Mouse (Mus musculus): ENCODE data around the gene Taf5l. TPM values are rescaled to one million over a fixed set of nuclear protein-coding genes. Genes with fewer than 3 reads are reported as not detected.

The Taf5l gene
- polyA plus RNA-seq, 1 experiment from 2014 or later: 18.0 TPM

DNA sequence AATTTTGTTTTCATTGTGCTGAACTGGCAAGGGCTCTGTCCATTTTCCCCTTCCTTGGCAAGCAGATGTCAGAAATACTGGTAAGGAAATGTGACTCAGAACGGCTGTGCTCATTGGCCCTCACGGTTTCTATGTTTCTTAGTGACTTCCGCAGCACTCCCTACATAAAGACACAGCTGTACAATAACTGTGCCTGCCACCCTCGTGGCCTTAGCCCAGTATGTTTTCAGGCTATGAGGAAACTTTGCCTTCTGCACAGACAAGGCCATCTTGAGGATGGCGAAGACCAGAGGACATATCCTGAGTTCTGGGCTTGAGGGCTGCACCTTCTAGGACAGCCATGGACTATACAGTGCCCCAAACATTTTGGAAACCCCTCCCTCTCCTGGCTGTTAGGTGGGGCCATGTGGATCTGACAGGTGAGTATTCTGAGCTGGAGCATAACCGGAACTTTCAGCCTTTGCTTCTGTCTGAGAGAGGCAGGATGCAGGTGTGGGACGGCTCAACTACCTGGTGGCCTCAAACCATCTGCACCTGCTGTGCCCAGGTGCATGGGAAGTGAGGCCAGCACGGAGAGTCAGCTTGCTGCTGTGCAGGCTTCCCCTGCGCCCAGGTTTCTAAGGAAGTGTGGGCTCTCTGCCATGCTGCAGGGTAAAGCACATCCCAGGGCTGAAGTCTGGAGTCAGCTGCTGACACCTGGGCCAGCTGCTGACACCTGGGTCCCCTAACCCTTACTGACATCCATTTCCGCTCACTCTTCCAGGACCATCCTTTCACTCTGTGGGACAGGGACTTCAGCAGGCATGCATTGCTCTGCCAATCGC is 35.8 kb upstream of the Taf5l start:
- WGBS: 64% methylated on average over 11 of the region's 11 CpGs
- Histone ChIP-seq H3K27me3 (ENCODE audit: control insufficient read depth, insufficient read depth, low read length) (no peaks in the 10 kb centered on the region), H3K4me1 (replicated peaks; ENCODE audit: control insufficient read depth, insufficient read depth) (no peaks in the 10 kb centered on the region), H3K4me2 (replicated peaks; ENCODE audit: low read depth) (no peak overlapping the region), H3K9me3 (ENCODE audit: control insufficient read depth, low read length) (no peaks in the 10 kb centered on the region), H3K27ac (replicated peaks) (no peak overlapping the region), H3K4me3 (ENCODE audit: low read depth, low read length) (no peak overlapping the region), H3K9ac (ENCODE audit: low read length) (no peak overlapping the region), H3K36me3 (ENCODE audit: control insufficient read depth, insufficient read depth, low read length) (no peaks in the 10 kb centered on the region)
- TF ChIP-seq CTCF (IDR thresholded peaks at IDR 0.05; ENCODE audit: low read depth) (no peak), EP300 (optimal IDR thresholded peaks at IDR 0.05) (no peak)
- DNase-seq (ENCODE audit: low spot score) (no peak), ATAC-seq (ENCODE audit: low FRiP score, low TSS enrichment) (no peak)

DNA sequence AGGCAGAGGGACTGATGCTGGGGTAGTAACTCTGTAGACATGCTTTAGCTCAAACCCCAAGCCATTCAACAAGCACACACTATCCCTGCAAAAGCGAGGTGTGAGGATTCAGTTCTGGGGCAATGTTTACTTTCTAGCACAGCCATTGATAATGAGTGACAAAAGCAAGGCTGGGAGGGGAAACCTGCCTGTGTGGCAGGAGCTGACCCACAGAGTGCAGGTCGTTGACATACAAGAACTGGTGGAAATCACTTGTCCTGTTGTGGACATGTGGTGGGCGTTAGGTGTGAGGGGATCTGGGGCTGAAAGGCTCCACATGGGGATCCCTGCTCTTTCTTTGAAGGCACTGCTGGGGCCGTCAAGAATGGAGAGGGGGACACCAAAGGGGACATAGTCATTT is 31.4 kb upstream of the Taf5l start:
- Histone ChIP-seq H3K27ac (replicated peaks) (no peak overlapping the region), H3K9ac (ENCODE audit: low read length) (no peak overlapping the region), H3K4me2 (replicated peaks; ENCODE audit: low read depth) (no peak overlapping the region), H3K9me3 (ENCODE audit: control insufficient read depth, low read length) (no peaks in the 10 kb centered on the region), H3K4me3 (ENCODE audit: low read depth, low read length) (no peak overlapping the region), H3K27me3 (ENCODE audit: control insufficient read depth, insufficient read depth, low read length) (no peaks in the 10 kb centered on the region), H3K4me1 (replicated peaks; ENCODE audit: control insufficient read depth, insufficient read depth) (no peaks in the 10 kb centered on the region), H3K36me3 (ENCODE audit: control insufficient read depth, insufficient read depth, low read length) (no peaks in the 10 kb centered on the region)
- TF ChIP-seq CTCF (IDR thresholded peaks at IDR 0.05; ENCODE audit: low read depth) (no peak), EP300 (optimal IDR thresholded peaks at IDR 0.05) (no peak)
- ATAC-seq (ENCODE audit: low FRiP score, low TSS enrichment): no peak; the same call in 1 of the 2 replicates
- DNase-seq (ENCODE audit: low spot score): peak; percentile 22
- 44% methylated on average over 4 of the region's 4 CpGs for WGBS

DNA sequence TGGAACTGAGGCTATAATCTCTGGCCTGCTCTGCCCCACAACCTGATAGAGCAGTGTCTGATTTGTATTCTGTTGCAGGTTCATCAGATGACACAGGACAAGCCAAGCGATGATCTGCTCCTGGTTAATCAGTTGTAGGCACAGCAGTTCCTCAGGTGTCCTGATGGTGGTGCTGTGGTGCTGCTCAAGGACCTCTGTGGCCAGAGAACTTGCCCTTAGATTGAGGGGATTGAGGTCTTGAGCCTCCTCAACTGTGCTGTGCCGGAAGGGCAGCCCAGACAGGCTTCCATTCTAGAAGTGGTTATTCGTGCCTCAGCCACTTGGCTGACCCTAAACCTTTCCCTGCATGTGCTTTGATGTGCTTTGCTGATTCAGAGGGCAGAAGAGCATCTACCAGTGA is 30.9 kb upstream of the Taf5l start:
- no peaks in the 10 kb centered on the region for H3K9me3 ChIP-seq (ENCODE audit: control insufficient read depth, low read length)
- ATAC-seq (ENCODE audit: low FRiP score, low TSS enrichment): peak; percentile 79
- no peak overlapping the region for H3K27ac ChIP-seq (replicated peaks)
- H3K4me3 ChIP-seq (ENCODE audit: low read depth, low read length): no peak overlapping the region
- 20% methylated on average over 3 of the region's 3 CpGs for WGBS
- no peaks in the 10 kb centered on the region for H3K27me3 ChIP-seq (ENCODE audit: control insufficient read depth, insufficient read depth, low read length)
- peaks cover under 1% of the 10 kb centered on the region; the same call in 1 of the 2 replicates for H3K36me3 ChIP-seq (ENCODE audit: control insufficient read depth, insufficient read depth, low read length)
- no peak overlapping the region for H3K4me2 ChIP-seq (replicated peaks; ENCODE audit: low read depth)
- no peaks in the 10 kb centered on the region for H3K4me1 ChIP-seq (replicated peaks; ENCODE audit: control insufficient read depth, insufficient read depth)
- H3K9ac ChIP-seq (ENCODE audit: low read length): no peak overlapping the region
- TF ChIP-seq CTCF (IDR thresholded peaks at IDR 0.05; ENCODE audit: low read depth): peak; percentile 99
- TF ChIP-seq EP300 (optimal IDR thresholded peaks at IDR 0.05): no peak
- DNase-seq (ENCODE audit: low spot score): peak; percentile 74

DNA sequence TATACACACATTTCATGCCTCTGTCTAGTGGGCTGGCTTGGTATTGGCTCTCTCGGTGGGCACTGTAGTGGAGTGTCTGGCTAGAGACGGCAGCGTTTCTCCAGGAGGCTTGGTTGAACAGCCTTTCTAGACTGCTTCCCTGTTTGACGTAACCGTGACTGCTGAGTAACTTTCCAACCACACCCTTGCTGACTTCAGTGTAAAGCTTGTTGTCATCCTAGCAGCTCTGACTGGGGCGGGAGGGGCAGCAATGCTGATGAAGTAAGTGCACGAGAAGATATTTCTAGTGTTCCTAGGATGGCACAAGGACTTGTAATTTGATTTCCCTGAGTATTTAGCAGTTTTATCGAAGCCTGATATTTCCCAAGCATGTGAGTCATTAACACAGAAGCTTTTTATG is 24.7 kb upstream of the Taf5l start:
- Histone ChIP-seq H3K36me3 (ENCODE audit: control insufficient read depth, insufficient read depth, low read length) (peaks cover 12% of the 10 kb centered on the region; the same call in 1 of the 2 replicates), H3K9me3 (ENCODE audit: control insufficient read depth, low read length) (no peaks in the 10 kb centered on the region), H3K9ac (ENCODE audit: low read length) (no peak overlapping the region), H3K4me1 (replicated peaks; ENCODE audit: control insufficient read depth, insufficient read depth) (no peaks in the 10 kb centered on the region), H3K4me3 (ENCODE audit: low read depth, low read length) (no peak overlapping the region), H3K27ac (replicated peaks) (no peak overlapping the region; the same call in 1 of the 2 replicates), H3K4me2 (replicated peaks; ENCODE audit: low read depth) (no peak overlapping the region), H3K27me3 (ENCODE audit: control insufficient read depth, insufficient read depth, low read length) (no peaks in the 10 kb centered on the region)
- 67% methylated on average over 8 of the region's 8 CpGs for whole genome bisulfite sequencing
- ATAC-seq (ENCODE audit: low FRiP score, low TSS enrichment): peak; percentile 81
- TF ChIP-seq EP300 (optimal IDR thresholded peaks at IDR 0.05) (no peak), CTCF (IDR thresholded peaks at IDR 0.05; ENCODE audit: low read depth) (no peak)
- peak; percentile 47 for DNase-seq (ENCODE audit: low spot score)

DNA sequence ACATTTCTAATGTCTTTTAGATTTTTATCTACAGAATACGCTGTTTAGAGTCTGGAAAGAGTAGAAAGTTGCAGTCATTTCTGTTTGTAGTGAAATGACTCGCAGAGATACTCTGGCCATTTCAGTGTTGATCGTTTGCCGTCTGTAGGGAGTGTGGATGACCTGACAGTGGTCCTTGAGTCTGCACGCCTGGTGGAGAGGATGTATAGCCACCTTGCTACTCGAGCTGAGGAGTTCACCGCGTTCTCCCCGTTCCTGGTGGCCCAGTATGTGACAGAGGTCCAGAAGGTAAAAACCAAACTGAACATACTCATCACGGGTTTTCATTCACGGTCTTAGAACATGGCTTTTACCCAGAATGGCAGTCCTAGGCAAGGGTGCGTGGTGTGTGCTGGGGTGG is 23.7 kb upstream of the Taf5l start:
- H3K36me3 ChIP-seq (ENCODE audit: control insufficient read depth, insufficient read depth, low read length): peaks cover 16% of the 10 kb centered on the region
- WGBS: 94% methylated on average over 12 of the region's 12 CpGs
- DNase-seq (ENCODE audit: low spot score): no peak
- H3K9me3 ChIP-seq (ENCODE audit: control insufficient read depth, low read length): no peaks in the 10 kb centered on the region
- H3K4me2 ChIP-seq (replicated peaks; ENCODE audit: low read depth): no peak overlapping the region
- H3K27me3 ChIP-seq (ENCODE audit: control insufficient read depth, insufficient read depth, low read length): no peaks in the 10 kb centered on the region
- no peak overlapping the region for H3K9ac ChIP-seq (ENCODE audit: low read length)
- no peak for ATAC-seq (ENCODE audit: low FRiP score, low TSS enrichment)
- TF ChIP-seq CTCF (IDR thresholded peaks at IDR 0.05; ENCODE audit: low read depth): no peak
- TF ChIP-seq EP300 (optimal IDR thresholded peaks at IDR 0.05): no peak
- H3K27ac ChIP-seq (replicated peaks): no peak overlapping the region
- no peak overlapping the region for H3K4me3 ChIP-seq (ENCODE audit: low read depth, low read length)
- H3K4me1 ChIP-seq (replicated peaks; ENCODE audit: control insufficient read depth, insufficient read depth): no peaks in the 10 kb centered on the region

DNA sequence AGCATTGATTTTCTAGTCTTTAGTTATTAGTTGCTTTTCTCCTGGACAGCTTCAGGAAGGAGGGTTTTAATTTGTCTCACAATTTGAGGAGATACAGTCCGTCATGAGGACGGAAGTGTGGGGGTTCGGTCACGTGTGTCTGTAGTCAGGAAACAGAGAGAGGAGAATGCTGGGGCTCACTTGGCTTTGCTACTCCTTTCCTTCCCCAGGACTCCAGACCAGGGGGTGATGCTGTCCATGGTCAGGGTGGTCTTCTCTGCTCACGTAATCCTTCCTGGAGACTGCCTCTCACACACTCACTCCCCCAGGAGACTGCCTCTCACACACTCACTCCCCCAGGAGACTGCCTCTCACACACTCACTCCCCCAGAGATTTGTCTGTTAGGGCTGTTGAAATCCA is 23.2 kb upstream of the Taf5l start:
- Histone ChIP-seq H3K9me3 (ENCODE audit: control insufficient read depth, low read length) (no peaks in the 10 kb centered on the region), H3K36me3 (ENCODE audit: control insufficient read depth, insufficient read depth, low read length) (peaks cover 17% of the 10 kb centered on the region), H3K27me3 (ENCODE audit: control insufficient read depth, insufficient read depth, low read length) (no peaks in the 10 kb centered on the region), H3K27ac (replicated peaks) (no peak overlapping the region), H3K9ac (ENCODE audit: low read length) (no peak overlapping the region), H3K4me3 (ENCODE audit: low read depth, low read length) (no peak overlapping the region), H3K4me2 (replicated peaks; ENCODE audit: low read depth) (no peak overlapping the region), H3K4me1 (replicated peaks; ENCODE audit: control insufficient read depth, insufficient read depth) (no peaks in the 10 kb centered on the region)
- no peak for ATAC-seq (ENCODE audit: low FRiP score, low TSS enrichment)
- DNase-seq (ENCODE audit: low spot score): no peak
- 95% methylated on average over 5 of the region's 5 CpGs for WGBS
- TF ChIP-seq EP300 (optimal IDR thresholded peaks at IDR 0.05) (no peak), CTCF (IDR thresholded peaks at IDR 0.05; ENCODE audit: low read depth) (no peak)
